27 mouse cellular contexts compared by ENCODE assay signal in genomic region chr2:100320461-100320860, GRCm38 (mm10).
A peak's percentile ranks its signal among the peaks of the same experiment; 100 is the strongest.
DNase-seq lines count a peak whose midpoint lies in the region; ATAC-seq and TF ChIP-seq lines count a peak whose summit lies in the region.
"Had no signal": no experiment of that assay in that cellular context is flagged by ENCODE, and none has a peak within 500 bp of the region (broad histone marks: within the 10 kb centered on the region; RNA-seq: fewer than 3 reads in every experiment).

No protein-coding gene starts in this region.

- H3K9ac ChIP-seq in hindbrain, postnatal 0 days (replicated peaks; ENCODE audit: low read length), result no peak overlapping the region
- no peak overlapping the region for H3K9ac ChIP-seq in hindbrain, embryonic 16.5 days (ENCODE audit: low read depth, low read length)
- H3K9ac ChIP-seq: embryonic facial prominence, embryonic 12.5 days; forebrain, embryonic 12.5 days; heart, embryonic 13.5 days; hindbrain, embryonic 14.5 days; liver, embryonic 14.5 days; midbrain, embryonic 13.5 days; neural tube, embryonic 15.5 days; stomach, embryonic 15.5 days had no signal

- peak; percentile 19 to 47 for DNase-seq in cerebellum, postnatal 36 days
- no peak for DNase-seq in cerebellum, adult 11 months
- peak; percentile 23 for DNase-seq in hindbrain, postnatal 0 days (ENCODE audit: low spot score)
- peak; percentile 29 for DNase-seq in brain, embryonic 14.5 days (ENCODE audit: low read depth)
- peak; percentile 5 for DNase-seq in skeletal muscle tissue, adult 2 months (ENCODE audit: low read depth, low spot score)
- DNase-seq: adrenal gland, adult 8-10 months; B cell, adult 2 months; cerebellum, adult 8-10 months; kidney, adult 2 months; kidney, postnatal 4 days; layer of hippocampus, postnatal 36 days; liver; lung, adult 2 months; lung, postnatal 10 days; retina, postnatal 1 day; right cerebral cortex, postnatal 14 days had no signal

- no peaks in the 10 kb centered on the region for H3K36me3 ChIP-seq in hindbrain, postnatal 0 days (ENCODE audit: insufficient read depth, low read length)
- H3K36me3 ChIP-seq in hindbrain, embryonic 16.5 days (ENCODE audit: control insufficient read depth, insufficient read depth, low read length), result no peaks in the 10 kb centered on the region
- H3K36me3 ChIP-seq: embryonic facial prominence, embryonic 12.5 days; forebrain, embryonic 12.5 days; heart, embryonic 13.5 days; midbrain, embryonic 13.5 days; neural tube, embryonic 15.5 days; stomach, embryonic 15.5 days had no signal

- H3K9me3 ChIP-seq in hindbrain, postnatal 0 days (ENCODE audit: low read length), result no peaks in the 10 kb centered on the region
- H3K9me3 ChIP-seq in hindbrain, embryonic 16.5 days (ENCODE audit: control insufficient read depth, low read length), result no peaks in the 10 kb centered on the region
- H3K9me3 ChIP-seq: embryonic facial prominence, embryonic 12.5 days; forebrain, embryonic 12.5 days; heart, embryonic 13.5 days; midbrain, embryonic 13.5 days; neural tube, embryonic 15.5 days; stomach, embryonic 15.5 days had no signal

- TF ChIP-seq CTCF in hindbrain, postnatal 0 days (IDR thresholded peaks at IDR 0.05; ENCODE audit: low read depth), result no peak
- TF ChIP-seq CTCF in brain, embryonic 14.5 days (IDR thresholded peaks at IDR 0.05; ENCODE audit: borderline replicate concordance, extremely low read depth, insufficient read depth, insufficient read length), result no peak

- TF ChIP-seq POLR2A in brain, embryonic 14.5 days (IDR thresholded peaks at IDR 0.05; ENCODE audit: borderline replicate concordance, extremely low read depth, insufficient read depth, insufficient read length, poor library complexity, severe bottlenecking), result no peak

- no peak overlapping the region for H3K27ac ChIP-seq in hindbrain, postnatal 0 days
- no peak overlapping the region for H3K27ac ChIP-seq in hindbrain, embryonic 16.5 days (ENCODE audit: low read depth, low read length)
- H3K27ac ChIP-seq: embryonic facial prominence, embryonic 12.5 days; forebrain, embryonic 12.5 days; heart, embryonic 13.5 days; hindbrain, embryonic 14.5 days; liver, embryonic 14.5 days; macrophage; midbrain, embryonic 13.5 days; neural tube, embryonic 15.5 days; stomach, embryonic 15.5 days had no signal

- H3K4me3 ChIP-seq in hindbrain, postnatal 0 days (ENCODE audit: low read length), result no peak overlapping the region
- no peak overlapping the region for H3K4me3 ChIP-seq in hindbrain, embryonic 16.5 days (ENCODE audit: low read length)
- H3K4me3 ChIP-seq: embryonic facial prominence, embryonic 12.5 days; forebrain, embryonic 12.5 days; heart, embryonic 13.5 days; midbrain, embryonic 13.5 days; neural tube, embryonic 15.5 days; stomach, embryonic 15.5 days had no signal

- WGBS in hindbrain, postnatal 0 days, result 36% methylated on average over 1 of the region's 1 CpGs
- WGBS in hindbrain, embryonic 16.5 days, result 42% methylated on average over 1 of the region's 1 CpGs

- H3K4me2 ChIP-seq in hindbrain, postnatal 0 days (ENCODE audit: low read depth, low read length), result no peak overlapping the region
- no peak overlapping the region for H3K4me2 ChIP-seq in hindbrain, embryonic 16.5 days (ENCODE audit: low read length)
- H3K4me2 ChIP-seq: embryonic facial prominence, embryonic 12.5 days; forebrain, embryonic 12.5 days; heart, embryonic 13.5 days; hindbrain, embryonic 14.5 days; midbrain, embryonic 13.5 days; neural tube, embryonic 15.5 days; stomach, embryonic 15.5 days had no signal

- no peaks in the 10 kb centered on the region for H3K4me1 ChIP-seq in hindbrain, postnatal 0 days (ENCODE audit: insufficient read depth, low read length)
- no peaks in the 10 kb centered on the region for H3K4me1 ChIP-seq in hindbrain, embryonic 16.5 days (ENCODE audit: control insufficient read depth, insufficient read depth, low read depth, low read length)
- H3K4me1 ChIP-seq: embryonic facial prominence, embryonic 12.5 days; forebrain, embryonic 12.5 days; heart, embryonic 13.5 days; midbrain, embryonic 13.5 days; neural tube, embryonic 15.5 days; stomach, embryonic 15.5 days had no signal

- ATAC-seq in hindbrain, postnatal 0 days, result no peak
- no peak for ATAC-seq in hindbrain, embryonic 16.5 days
- ATAC-seq: activated CD4-positive, CD25-positive, alpha-beta regulatory T cell, adult 4 months; midbrain, embryonic 13.5 days had no signal

- H3K27me3 ChIP-seq in hindbrain, postnatal 0 days (ENCODE audit: insufficient read depth, low read length), result no peaks in the 10 kb centered on the region
- H3K27me3 ChIP-seq in hindbrain, embryonic 16.5 days (replicated peaks; ENCODE audit: control insufficient read depth, insufficient read depth, low read length), result no peaks in the 10 kb centered on the region
- H3K27me3 ChIP-seq: embryonic facial prominence, embryonic 12.5 days; forebrain, embryonic 12.5 days; heart, embryonic 13.5 days; midbrain, embryonic 13.5 days; neural tube, embryonic 15.5 days; stomach, embryonic 15.5 days had no signal
